Mouse (Mus musculus): ENCODE data around the gene Pgls. TPM values are rescaled to one million over a fixed set of nuclear protein-coding genes. Genes with fewer than 3 reads are reported as not detected.

The Pgls gene
- polyA plus RNA-seq, 2 experiments: 45.6 to 104 TPM

GRCm38 (mm10) chr8:71612141-71612540 is 20.2 kb downstream of the Pgls start:
- WGBS (ENCODE audit: insufficient replicate concordance): 37% methylated on average over 5 of the region's 5 CpGs
- H3K27ac ChIP-seq: no peak overlapping the region

GRCm38 (mm10) chr8:71613418-71613817 is 21.4 kb downstream of the Pgls start:
- Histone ChIP-seq H3K4me1 (replicated peaks; ENCODE audit: control insufficient read depth in 2 of 2, insufficient read depth in 2 of 2, low read length in 1 of 2) (peaks cover 6 to 14% of the 10 kb centered on the region in 2 experiments), H3K27me3 (ENCODE audit: control insufficient read depth, insufficient read depth, low read length) (no peaks in the 10 kb centered on the region), H3K4me2 (ENCODE audit: low read depth) (no peak overlapping the region), H3K4me3 (ENCODE audit: insufficient read depth in 1 of 2, low read depth in 2 of 2, low read length in 2 of 2) (no peak overlapping the region), H3K27ac (no peak overlapping the region), H3K36me3 (replicated peaks; ENCODE audit: control insufficient read depth, insufficient read depth, low read depth) (peaks cover 11% of the 10 kb centered on the region), H3K9me3 (ENCODE audit: control insufficient read depth, low read length) (no peaks in the 10 kb centered on the region), H3K9ac (replicated peaks) (no peak overlapping the region)
- DNase-seq (ENCODE audit: low read depth in 3 of 3, low spot score in 3 of 3): no peak
- no peak for ATAC-seq (ENCODE audit: insufficient read depth)
- TF ChIP-seq EP300 (IDR thresholded peaks at IDR 0.05; ENCODE audit: low read depth) (no peak), CTCF (IDR thresholded peaks at IDR 0.05; ENCODE audit: low read depth) (no peak)
- WGBS (ENCODE audit: insufficient replicate concordance): 38% methylated on average over 4 of the region's 4 CpGs

More at GRCm38 (mm10) chr8:71612141-71612540, 20.2 kb downstream of the Pgls start:
- TF ChIP-seq CTCF (IDR thresholded peaks at IDR 0.05; ENCODE audit: low read depth): no peak
- TF ChIP-seq EP300 (IDR thresholded peaks at IDR 0.05; ENCODE audit: low read depth): no peak
- H3K9ac ChIP-seq (replicated peaks): peak overlapping the region; percentile 83
- H3K9me3 ChIP-seq (ENCODE audit: control insufficient read depth, low read length): no peaks in the 10 kb centered on the region
- H3K27me3 ChIP-seq (ENCODE audit: control insufficient read depth, insufficient read depth, low read length): no peaks in the 10 kb centered on the region
- no peak for ATAC-seq (ENCODE audit: insufficient read depth)
- H3K4me3 ChIP-seq (ENCODE audit: insufficient read depth in 1 of 2, low read depth in 2 of 2, low read length in 2 of 2): peak overlapping the region; percentile 72 to 91
- H3K4me2 ChIP-seq (ENCODE audit: low read depth): peak overlapping the region; percentile 99
- H3K36me3 ChIP-seq (replicated peaks; ENCODE audit: control insufficient read depth, insufficient read depth, low read depth): peaks cover 7% of the 10 kb centered on the region
- H3K4me1 ChIP-seq (replicated peaks; ENCODE audit: control insufficient read depth in 2 of 2, insufficient read depth in 2 of 2, low read length in 1 of 2): peaks cover 6 to 14% of the 10 kb centered on the region in 2 experiments
- no peak for DNase-seq (ENCODE audit: low read depth in 3 of 3, low spot score in 3 of 3)

- H3K9me3 ChIP-seq (ENCODE audit: control insufficient read depth, low read length): peaks cover 3% of the 10 kb centered on the region
- H3K9ac ChIP-seq (replicated peaks): no peak overlapping the region
- H3K4me3 ChIP-seq (ENCODE audit: insufficient read depth in 1 of 2, low read depth in 2 of 2, low read length in 2 of 2): no peak overlapping the region
- H3K4me1 ChIP-seq (replicated peaks; ENCODE audit: control insufficient read depth in 2 of 2, insufficient read depth in 2 of 2, low read length in 1 of 2): no peaks in the 10 kb centered on the region
- no peak for ATAC-seq (ENCODE audit: insufficient read depth)
- H3K27me3 ChIP-seq (ENCODE audit: control insufficient read depth, insufficient read depth, low read length): no peaks in the 10 kb centered on the region
- TF ChIP-seq EP300 (IDR thresholded peaks at IDR 0.05; ENCODE audit: low read depth) (no peak), CTCF (IDR thresholded peaks at IDR 0.05; ENCODE audit: low read depth) (no peak)
- H3K27ac ChIP-seq: no peak overlapping the region
- WGBS (ENCODE audit: insufficient replicate concordance): 78% methylated on average over 2 of the region's 2 CpGs
- H3K36me3 ChIP-seq (replicated peaks; ENCODE audit: control insufficient read depth, insufficient read depth, low read depth): peaks cover 45% of the 10 kb centered on the region
- no peak overlapping the region for H3K4me2 ChIP-seq (ENCODE audit: low read depth)
- DNase-seq (ENCODE audit: low read depth in 3 of 3, low spot score in 3 of 3): no peak
Observed at GRCm38 (mm10) chr8:71619786-71620185, 27.8 kb downstream of the Pgls start.

GRCm38 (mm10) chr8:71625088-71625487 is 33.1 kb downstream of the Pgls start:
- Histone ChIP-seq H3K4me3 (ENCODE audit: insufficient read depth in 1 of 2, low read depth in 2 of 2, low read length in 2 of 2) (no peak overlapping the region), H3K4me1 (replicated peaks; ENCODE audit: control insufficient read depth in 2 of 2, insufficient read depth in 2 of 2, low read length in 1 of 2) (peaks cover 7 to 14% of the 10 kb centered on the region in 2 experiments), H3K27me3 (ENCODE audit: control insufficient read depth, insufficient read depth, low read length) (peaks cover 7% of the 10 kb centered on the region), H3K9ac (replicated peaks) (no peak overlapping the region), H3K27ac (no peak overlapping the region), H3K36me3 (replicated peaks; ENCODE audit: control insufficient read depth, insufficient read depth, low read depth) (peaks cover 28% of the 10 kb centered on the region), H3K9me3 (ENCODE audit: control insufficient read depth, low read length) (peaks cover 3% of the 10 kb centered on the region), H3K4me2 (ENCODE audit: low read depth) (no peak overlapping the region)
- WGBS (ENCODE audit: insufficient replicate concordance): 32% methylated on average over 1 of the region's 1 CpGs
- no peak for DNase-seq (ENCODE audit: low read depth in 3 of 3, low spot score in 3 of 3)
- no peak for TF ChIP-seq CTCF (IDR thresholded peaks at IDR 0.05; ENCODE audit: low read depth)
- TF ChIP-seq EP300 (IDR thresholded peaks at IDR 0.05; ENCODE audit: low read depth): no peak
- ATAC-seq (ENCODE audit: insufficient read depth): no peak

GRCm38 (mm10) chr8:71626753-71627152 is 34.8 kb downstream of the Pgls start:
- Histone ChIP-seq H3K4me1 (replicated peaks; ENCODE audit: control insufficient read depth in 2 of 2, insufficient read depth in 2 of 2, low read length in 1 of 2) (peaks cover 7 to 14% of the 10 kb centered on the region in 2 experiments), H3K36me3 (replicated peaks; ENCODE audit: control insufficient read depth, insufficient read depth, low read depth) (peaks cover 26% of the 10 kb centered on the region), H3K9ac (replicated peaks) (no peak overlapping the region), H3K27ac (no peak overlapping the region), H3K4me2 (ENCODE audit: low read depth) (no peak overlapping the region), H3K4me3 (ENCODE audit: insufficient read depth in 1 of 2, low read depth in 2 of 2, low read length in 2 of 2) (no peak overlapping the region), H3K9me3 (ENCODE audit: control insufficient read depth, low read length) (peaks cover 3% of the 10 kb centered on the region), H3K27me3 (ENCODE audit: control insufficient read depth, insufficient read depth, low read length) (peaks cover 14% of the 10 kb centered on the region)
- TF ChIP-seq EP300 (IDR thresholded peaks at IDR 0.05; ENCODE audit: low read depth): no peak
- no peak for TF ChIP-seq CTCF (IDR thresholded peaks at IDR 0.05; ENCODE audit: low read depth)
- ATAC-seq (ENCODE audit: insufficient read depth) (no peak), DNase-seq (ENCODE audit: low read depth in 3 of 3, low spot score in 3 of 3) (no peak)
- 61% methylated on average over 9 of the region's 9 CpGs for WGBS (ENCODE audit: insufficient replicate concordance)

Data from liver, embryonic 14.5 days (tissue).